Mouse (Mus musculus) layer of hippocampus, adult 18-20 months (tissue): ENCODE results near the gene Mrm1. TPM values are rescaled to one million over a fixed set of nuclear protein-coding genes. Genes with fewer than 3 reads are reported as not detected.
A peak's percentile ranks its signal among the peaks of the same experiment; 100 is the strongest.

Source experiments
- DNase-seq, 2 experiments: peaks; one replicate each; pipeline ENCODE4 v3.0.0; 2022; ENCODE audit warnings: low spot score in 2 of 2
- total RNA-seq, 2 experiments: library from RNA; stranded (reverse); gene quantifications; 2 replicates each; pipeline ENCODE4 v1.2.3; 2021

Mrm1 gene
- total RNA-seq, 2 experiments from 2014 or later: 9.0 to 13.0 TPM

- no peak for DNase-seq
Observed at GRCm38 (mm10) chr11:84817362-84817761, 2.0 kb downstream of the Mrm1 start.

GRCm38 (mm10) chr11:84813724-84814510 is 5.4 kb downstream of the Mrm1 start:
- peak; percentile 44 to 83 for DNase-seq

- no peak for DNase-seq
Observed at GRCm38 (mm10) chr11:84804373-84804772, 14.9 kb downstream of the Mrm1 start.

DNA sequence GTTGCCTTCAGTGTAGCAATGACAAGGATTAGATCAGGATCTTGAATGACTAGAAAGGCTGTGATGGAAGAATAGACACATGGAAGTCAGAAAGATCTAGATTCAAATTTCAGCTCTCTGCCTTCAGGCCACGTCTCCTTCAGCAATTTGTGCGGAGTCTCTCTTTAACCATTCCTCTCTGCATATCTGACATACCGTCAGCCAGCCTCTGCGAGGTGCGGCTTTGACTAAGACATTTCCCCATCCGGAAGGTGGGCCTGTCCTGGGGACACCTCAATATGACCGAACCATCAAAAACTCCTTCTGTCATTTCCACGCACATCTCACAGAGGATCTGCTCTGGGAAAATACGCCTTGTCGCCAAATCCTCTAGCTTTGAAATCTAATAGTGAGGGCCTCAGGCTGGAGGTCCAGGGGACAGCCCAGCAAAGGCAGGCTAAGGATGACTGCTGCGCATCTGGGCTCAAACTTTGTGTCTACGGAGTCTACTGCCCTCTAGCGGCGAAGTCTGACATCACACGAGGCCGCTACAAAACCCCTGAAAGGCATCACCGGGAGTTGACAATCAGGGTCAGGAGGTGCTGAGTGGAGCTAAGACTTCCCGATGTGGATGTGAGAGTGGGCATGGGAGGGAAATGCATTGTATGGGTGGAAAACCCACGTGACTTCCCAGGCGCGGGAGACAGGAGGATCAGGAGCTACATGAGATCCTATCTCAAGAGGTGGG is 21.5 kb downstream of the Mrm1 start:
- DNase-seq: peak; percentile 30 to 76

- no peak for DNase-seq
Observed at GRCm38 (mm10) chr11:84797026-84797425, 22.3 kb downstream of the Mrm1 start.

DNA sequence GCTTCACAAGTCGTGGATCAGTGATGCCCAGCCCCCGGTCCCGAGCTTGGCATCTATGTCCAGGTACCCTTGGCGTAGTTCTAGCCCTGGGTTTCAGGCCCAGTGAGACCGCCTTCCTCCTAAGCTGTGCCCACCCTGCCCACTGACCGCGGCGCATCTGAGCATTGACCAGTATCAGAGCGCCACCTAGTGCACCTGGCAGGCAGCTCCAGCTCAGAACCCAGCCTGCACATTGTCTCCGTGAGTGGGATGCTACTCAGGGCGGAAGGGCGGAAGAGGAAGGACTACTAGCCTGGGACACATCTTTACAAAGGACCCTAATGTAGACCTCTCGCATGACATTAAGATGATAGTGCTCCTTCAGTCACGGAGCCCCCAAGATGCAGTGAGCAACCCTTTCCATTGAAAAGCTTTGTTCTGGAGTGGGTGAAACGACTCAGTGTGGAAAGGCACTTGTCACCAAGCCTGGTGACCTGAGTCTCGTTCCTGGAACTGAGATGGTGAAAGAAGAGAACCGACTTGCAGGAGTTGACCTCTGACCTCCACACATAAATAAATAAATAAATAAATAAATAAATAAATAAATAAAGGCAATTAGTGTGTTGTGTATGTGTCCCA is 24.7 kb downstream of the Mrm1 start:
- peak; percentile 50 to 82 for DNase-seq

GRCm38 (mm10) chr11:84793545-84793944 is 25.8 kb downstream of the Mrm1 start:
- no peak for DNase-seq

DNA sequence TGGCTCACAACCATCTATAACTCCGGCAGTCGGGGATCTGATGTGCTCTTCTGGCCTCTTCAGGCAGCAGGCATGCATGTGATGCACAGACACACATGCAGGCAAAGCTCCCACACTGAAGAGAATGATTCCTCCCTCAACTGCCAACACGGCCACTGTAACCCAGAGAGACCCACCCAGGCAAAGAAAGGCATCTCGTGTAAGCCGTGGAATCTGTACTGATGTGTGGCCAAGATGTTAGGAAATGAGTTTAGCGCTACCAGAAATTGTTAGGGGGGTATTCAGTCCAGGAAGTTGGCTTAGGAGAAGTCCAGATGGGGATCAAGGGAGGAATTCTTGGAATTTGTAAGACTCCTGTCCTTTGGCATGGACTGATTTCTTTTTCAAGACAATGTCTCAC is 28.9 kb downstream of the Mrm1 start:
- DNase-seq: no peak

- DNase-seq: no peak
Observed at GRCm38 (mm10) chr11:84780143-84780870, 39.0 kb downstream of the Mrm1 start.

- no peak for DNase-seq
Observed at GRCm38 (mm10) chr11:84775560-84775959, 43.8 kb downstream of the Mrm1 start.

- DNase-seq: no peak
Observed at GRCm38 (mm10) chr11:84774870-84775514, 44.3 kb downstream of the Mrm1 start.

- DNase-seq: no peak
Observed at GRCm38 (mm10) chr11:84767898-84768297, 51.4 kb downstream of the Mrm1 start.

DNA sequence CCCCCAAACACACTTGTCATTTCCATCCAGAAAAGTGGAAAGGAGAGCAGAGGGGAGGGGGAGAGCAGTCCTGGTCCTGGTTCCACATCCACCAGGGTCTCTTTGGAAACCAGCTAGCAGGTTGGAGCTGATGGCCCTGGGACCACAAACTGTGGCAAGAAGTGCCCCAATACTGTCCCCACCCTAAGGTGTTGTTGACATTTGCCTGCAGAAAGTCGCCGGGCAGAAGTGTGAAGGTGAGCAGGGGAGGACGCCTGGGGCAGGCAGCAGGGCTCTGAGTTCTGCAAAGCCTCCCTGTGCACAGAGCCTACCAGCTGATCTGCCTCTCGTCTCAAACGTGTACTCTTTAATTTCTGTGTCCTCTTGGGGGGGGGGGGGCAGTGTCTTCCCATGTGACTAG is 54.2 kb downstream of the Mrm1 start:
- DNase-seq: no peak

DNA sequence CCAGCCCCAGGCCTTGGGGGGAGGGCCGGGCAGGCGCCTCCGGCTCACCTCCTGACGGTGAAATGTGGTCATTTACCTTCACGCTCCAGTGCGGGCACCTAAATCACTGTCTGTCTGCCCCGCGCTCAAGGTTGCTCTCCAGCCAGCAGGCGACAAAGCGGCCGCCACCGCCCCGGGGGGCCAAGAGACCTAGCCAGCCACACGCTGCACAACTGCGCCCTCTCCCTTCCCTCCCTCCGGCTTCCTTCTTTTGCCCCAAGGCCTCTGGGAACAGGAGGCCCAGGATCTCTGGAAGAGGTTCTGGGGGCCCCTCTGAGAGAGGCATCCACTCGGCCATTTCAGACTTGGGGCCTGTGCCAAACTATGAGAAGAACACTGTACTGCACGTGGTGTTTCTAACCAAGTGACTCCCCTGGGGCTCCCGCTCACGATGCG is 54.8 kb downstream of the Mrm1 start:
- no peak for DNase-seq

DNA sequence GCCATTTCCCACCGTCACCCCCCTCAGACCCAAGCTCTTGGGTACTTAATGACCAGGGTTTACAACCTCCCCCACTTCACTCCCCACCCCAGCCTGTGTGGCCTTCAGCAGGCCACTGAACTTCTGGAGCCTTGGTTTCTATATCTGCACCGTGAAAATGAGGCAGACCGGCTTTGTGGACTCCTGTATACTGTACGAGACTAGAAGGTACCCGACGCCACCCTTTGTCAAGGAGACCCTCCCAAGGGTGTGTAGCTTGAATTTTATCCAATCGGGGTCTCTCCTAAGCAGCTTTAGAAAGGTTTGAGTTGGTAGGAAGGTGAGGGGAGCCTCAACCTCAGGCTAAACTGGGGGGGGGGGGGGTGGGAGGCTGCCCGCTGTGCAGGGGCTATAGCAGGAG is 55.2 kb downstream of the Mrm1 start:
- no peak for DNase-seq

Other genes starting within 250 kb of the Mrm1 start
- 1 to 10 TPM; 5.3 to 5.8 TPM for gene Dhrs11, start 9.5 kb upstream of the Mrm1 start, total RNA-seq
- 10 to 100 TPM; 80.6 to 88.2 TPM for gene Ggnbp2, start 51.3 kb upstream of the Mrm1 start, total RNA-seq
- 1 to 10 TPM; 7.4 to 7.9 TPM for gene Myo19, start 60.6 kb upstream of the Mrm1 start, total RNA-seq
- gene Pigw, start 60.8 kb upstream of the Mrm1 start, total RNA-seq: 1 to 10 TPM; 7.1 to 7.5 TPM
- gene Znhit3, start 96.9 kb upstream of the Mrm1 start, total RNA-seq: 10 to 100 TPM; 29.3 to 30.0 TPM
- 10 to 100 TPM; 65.3 to 71.2 TPM for gene Car4, start 138.3 kb upstream of the Mrm1 start, total RNA-seq